Mouse (Mus musculus) ES-E14 (cell line): ENCODE measurements around the gene Atp1a1. TPM values are rescaled to one million over a fixed set of nuclear protein-coding genes. Genes with fewer than 3 reads are reported as not detected.

ENCODE experiments used
- DNase-seq: peaks from one replicate; pipeline ENCODE4 v3.0.0-alpha.2; 2013; ENCODE audit warnings: low read depth, low spot score
- H3K27ac ChIP-seq: 2 replicates; pipeline ENCODE4 v1.5.1; 2012; ENCODE audit warnings: low read depth, mild to moderate bottlenecking, low read length, moderate library complexity, mixed read lengths; ENCODE audit not compliant: poor library complexity, insufficient read depth, severe bottlenecking
- H3K36me3 ChIP-seq: 2 replicates; pipeline ENCODE4 v1.6.1; 2012; ENCODE audit warnings: mild to moderate bottlenecking, low read length, moderate library complexity, mixed read lengths; ENCODE audit not compliant: control insufficient read depth, poor library complexity, insufficient read depth, severe bottlenecking
- H3K4me1 ChIP-seq, 2 experiments: fragments of 150-350 bp in 1 of 2; sonication (generic) in 1 of 2; 2 replicates each; pipeline ENCODE4 v1.6.1; 2012; ENCODE audit warnings: low read length in 2 of 2, mild to moderate bottlenecking in 1 of 2, mixed read lengths in 1 of 2; ENCODE audit not compliant: control insufficient read depth in 2 of 2, insufficient read depth in 2 of 2, poor library complexity in 1 of 2
- H3K4me3 ChIP-seq, 2 experiments: fragments of 150-350 bp in 1 of 2; sonication (generic) in 1 of 2; 2 replicates each; pipeline ENCODE4 v1.5.1; 2012; ENCODE audit warnings: low read length in 2 of 2, low read depth in 1 of 2, mild to moderate bottlenecking in 1 of 2, mixed read lengths in 1 of 2; ENCODE audit not compliant: insufficient read depth in 1 of 2, poor library complexity in 1 of 2, severe bottlenecking in 1 of 2
- H3K9ac ChIP-seq: 2 replicates; pipeline ENCODE4 v1.6.1; 2012; ENCODE audit warnings: low read depth, mild to moderate bottlenecking, low read length, mixed read lengths; ENCODE audit not compliant: poor library complexity, insufficient read depth, severe bottlenecking
- H3K9me3 ChIP-seq: fragments of 150-350 bp; sonication (generic); 2 replicates; pipeline ENCODE4 v1.6.1; 2012; ENCODE audit warnings: low read depth, mild to moderate bottlenecking, low read length; ENCODE audit not compliant: control insufficient read depth, insufficient read depth
- CHD2 ChIP-seq: IDR thresholded peaks from 2 replicates; pipeline ENCODE4 v1.6.1; 2014; ENCODE audit warnings: mild to moderate bottlenecking, low read depth, low read length, inconsistent platforms
- HCFC1 ChIP-seq: IDR thresholded peaks from 2 replicates; pipeline ENCODE4 v1.6.1; 2012; ENCODE audit warnings: low read length, inconsistent platforms, borderline replicate concordance; ENCODE audit not compliant: insufficient read depth
- MAFK ChIP-seq: IDR thresholded peaks from 2 replicates; pipeline ENCODE4 v1.6.1; 2014; ENCODE audit warnings: mild to moderate bottlenecking, low read depth, low read length, inconsistent platforms; ENCODE audit not compliant: insufficient read depth
- ZC3H11A ChIP-seq: IDR thresholded peaks from 2 replicates; pipeline ENCODE4 v1.6.1; 2012; ENCODE audit warnings: low read depth, mild to moderate bottlenecking, inconsistent platforms, low read length, borderline replicate concordance
- ZNF384 ChIP-seq: IDR thresholded peaks from 2 replicates; pipeline ENCODE4 v1.6.1; 2012; ENCODE audit warnings: low read depth, low read length, inconsistent platforms
- in situ Hi-C, 2 experiments: fragments of 600-800 bp; cut with MboI; formaldehyde crosslinking; loops; one replicate each; pipeline ENCODE4 v1.15.1; 2025; ENCODE audit warnings: low sequenced_read_pairs in 2 of 2, inconsistent platforms in 1 of 2; ENCODE audit not compliant: unreplicated experiment in 2 of 2
- total RNA-seq: library from RNA; depleted of rRNA; stranded (reverse); fragments of 300-350 nt; gene quantifications from 2 replicates; pipeline ENCODE4 v1.2.3, GENCODE M21; 2012; rRNA removed

Atp1a1 gene
- total RNA-seq, 1 experiment = 485 TPM

DNA sequence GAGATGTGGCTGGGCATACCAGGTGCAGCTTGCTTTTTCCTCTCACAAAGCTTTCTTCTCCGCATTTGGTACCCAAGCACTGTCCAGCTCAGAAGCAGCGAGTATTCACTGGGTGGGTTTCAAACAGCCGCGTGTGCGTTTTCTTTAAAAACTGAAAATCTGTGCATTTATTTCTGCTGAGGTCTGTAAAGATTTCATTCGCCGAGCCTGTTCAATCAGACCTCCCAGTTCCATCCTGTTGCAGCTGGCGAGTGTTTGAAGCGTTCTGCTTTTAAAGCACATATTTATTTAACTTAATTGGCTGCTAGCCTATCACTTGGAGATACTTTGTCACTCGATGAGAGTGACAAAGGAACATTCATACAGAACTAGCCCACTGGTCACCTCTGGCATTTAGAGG is 73.6 kb downstream of the Atp1a1 start:
- Histone ChIP-seq H3K4me1 (peaks cover 0 to 4% of the 10 kb centered on the region in 2 experiments; a peak in 1 of 4 replicates), H3K9ac (no peak overlapping the region), H3K4me3 (no peak overlapping the region), H3K27ac (no peak overlapping the region), H3K9me3 (no peaks in the 10 kb centered on the region), H3K36me3 (no peaks in the 10 kb centered on the region)
- no peak for TF ChIP-seq ZNF384
- TF ChIP-seq CHD2 = no peak
- TF ChIP-seq MAFK = no peak
- no peak for TF ChIP-seq HCFC1
- no peak for TF ChIP-seq ZC3H11A
- in situ Hi-C loops = no loop called here
- DNase-seq = no peak

DNA sequence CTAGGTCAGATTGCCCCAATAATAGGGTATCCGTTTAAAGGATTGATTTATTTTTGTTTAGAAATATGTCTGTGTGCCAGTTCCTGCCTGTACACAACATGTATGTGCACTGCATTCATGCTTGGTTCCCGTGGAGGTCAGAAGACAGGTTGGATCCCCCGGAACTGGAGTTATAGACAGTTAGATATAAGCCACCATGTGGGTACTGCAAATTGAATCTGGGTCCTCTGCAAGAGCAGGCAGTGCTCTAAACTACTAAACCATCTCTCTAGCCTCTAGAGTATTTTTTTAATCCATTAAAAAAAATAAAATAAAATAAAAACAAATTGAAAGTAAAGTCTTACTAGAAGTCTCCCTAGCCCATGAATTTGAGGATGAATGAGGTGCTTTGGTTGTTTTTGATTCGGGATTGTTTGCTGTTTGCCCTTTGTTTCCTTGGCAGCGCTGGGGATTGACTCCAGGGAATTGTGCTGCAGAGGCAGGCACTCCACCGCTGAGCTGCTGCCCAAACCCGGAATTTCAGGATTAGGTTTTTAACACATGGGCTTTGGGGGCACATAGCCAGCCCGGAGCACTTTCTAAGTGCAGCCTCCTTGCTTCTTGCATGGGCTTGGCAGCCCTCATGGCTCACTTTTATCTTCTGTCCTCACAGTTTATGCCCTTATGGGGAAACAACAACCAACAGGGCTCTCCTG is 75.4 kb downstream of the Atp1a1 start:
- in situ Hi-C loops = no loop called here
- no peaks in the 10 kb centered on the region for H3K9me3 ChIP-seq
- no peak for TF ChIP-seq HCFC1
- TF ChIP-seq MAFK = no peak
- TF ChIP-seq CHD2 = no peak
- no peak for TF ChIP-seq ZC3H11A
- H3K9ac ChIP-seq = no peak overlapping the region
- no peaks in the 10 kb centered on the region for H3K36me3 ChIP-seq
- H3K4me3 ChIP-seq = no peak overlapping the region
- peaks cover 0 to 4% of the 10 kb centered on the region in 2 experiments; a peak in 1 of 4 replicates for H3K4me1 ChIP-seq
- DNase-seq = no peak
- H3K27ac ChIP-seq = no peak overlapping the region

GRCm38 (mm10) chr3:101528157-101528899 is 76.2 kb downstream of the Atp1a1 start:
- in situ Hi-C loops = no loop called here
- DNase-seq = no peak
- Histone ChIP-seq H3K4me3 (no peak overlapping the region), H3K9ac (no peak overlapping the region), H3K9me3 (no peaks in the 10 kb centered on the region), H3K4me1 (peaks cover 0 to 4% of the 10 kb centered on the region in 2 experiments; a peak in 1 of 4 replicates), H3K36me3 (no peaks in the 10 kb centered on the region), H3K27ac (no peak overlapping the region)
- TF ChIP-seq ZNF384 = no peak

DNA sequence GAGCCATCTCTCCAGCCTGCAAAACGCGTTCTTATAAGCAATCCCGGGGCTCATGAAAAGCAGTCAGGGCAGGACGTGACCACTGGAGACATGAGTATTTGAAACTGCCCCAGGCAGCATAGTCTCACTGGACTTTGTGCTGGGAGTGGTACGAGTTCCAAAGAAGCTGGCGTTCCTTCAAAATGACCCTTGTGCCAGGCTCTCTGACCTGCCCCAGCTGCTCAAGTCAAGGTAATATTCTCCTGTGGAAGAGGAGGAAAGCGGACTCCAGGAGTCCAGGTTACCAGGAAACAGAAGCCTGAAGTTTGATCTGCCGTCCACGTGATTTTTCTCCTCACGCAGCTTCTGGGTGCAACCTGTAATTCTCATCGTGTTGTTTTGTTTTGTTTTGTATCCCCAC is 77.9 kb downstream of the Atp1a1 start:
- peaks cover 0 to 3% of the 10 kb centered on the region in 2 experiments; a peak in 1 of 4 replicates for H3K4me1 ChIP-seq
- H3K9ac ChIP-seq = no peak overlapping the region
- H3K4me3 ChIP-seq = no peak overlapping the region
- no peak overlapping the region for H3K27ac ChIP-seq
- no peak for DNase-seq
- H3K9me3 ChIP-seq = no peaks in the 10 kb centered on the region
- no peak for TF ChIP-seq ZC3H11A
- TF ChIP-seq MAFK = no peak
- no peak for TF ChIP-seq ZNF384
- no peak for TF ChIP-seq CHD2
- no peak for TF ChIP-seq HCFC1
- in situ Hi-C loops = no loop called here
- no peaks in the 10 kb centered on the region for H3K36me3 ChIP-seq

Other genes with a start within 250 kb of the Atp1a1 start
- 22.9 and 49.5 TPM in 2 replicates for gene Igsf3, start 227.6 kb downstream of the Atp1a1 start, total RNA-seq
- gene Mab21l3, start 244.3 kb upstream of the Atp1a1 start, total RNA-seq = 1.9 and 2.7 TPM in 2 replicates